Mouse (Mus musculus) cerebellum, adult 2 months (tissue): ENCODE results near the gene Hic1.

Experiments used
- CTCF ChIP-seq: fragments of 200-500 bp; IDR thresholded peaks from 2 replicates; pipeline ENCODE4 v1.5.1; 2011; ENCODE audit warnings: low read depth, mild to moderate bottlenecking, control low read depth, low read length, moderate library complexity, borderline replicate concordance; ENCODE audit not compliant: insufficient read depth
- POLR2A ChIP-seq: fragments of 200-500 bp; IDR thresholded peaks from 2 replicates; pipeline ENCODE4 v1.6.1; 2011; ENCODE audit warnings: low read length, control low read depth, borderline replicate concordance; ENCODE audit not compliant: insufficient read depth

GRCm38 (mm10) chr11:75145841-75146240 lies 23.5 kb downstream of the Hic1 start:
- no peak for TF ChIP-seq CTCF
- TF ChIP-seq POLR2A, result no peak
